Mouse (Mus musculus) adrenal gland, postnatal 25 days (tissue): ENCODE data around the gene Aplp1. TPM values are rescaled to one million over a fixed set of nuclear protein-coding genes. Genes with fewer than 3 reads are reported as not detected.

Source experiments
- DNase-seq: peaks from one replicate; pipeline ENCODE4 v3.0.0; 2021; ENCODE audit warnings: mixed read lengths
- total RNA-seq: library from RNA; stranded (reverse); gene quantifications from 2 replicates; pipeline ENCODE4 v1.2.3, GENCODE M21; 2021

The Aplp1 gene
- total RNA-seq, 1 experiment from 2014 or later, result 29.9 TPM

GRCm38 (mm10) chr7:30450241-30450640 lies 4.9 kb upstream of the Aplp1 start:
- DNase-seq, result no peak

- peak; percentile 56 for DNase-seq
Measured at GRCm38 (mm10) chr7:30444154-30444970, 973 bp downstream of the Aplp1 start.

GRCm38 (mm10) chr7:30443696-30444095 lies 1.6 kb downstream of the Aplp1 start:
- DNase-seq, result no peak

GRCm38 (mm10) chr7:30440697-30441096 lies 4.6 kb downstream of the Aplp1 start:
- DNase-seq, result peak; percentile 56

GRCm38 (mm10) chr7:30439734-30440133 lies 5.6 kb downstream of the Aplp1 start:
- DNase-seq, result no peak

GRCm38 (mm10) chr7:30436879-30437278 lies 8.5 kb downstream of the Aplp1 start:
- DNase-seq, result no peak

GRCm38 (mm10) chr7:30435156-30435555 lies 10.2 kb downstream of the Aplp1 start:
- DNase-seq, result no peak

- no peak for DNase-seq
Measured at GRCm38 (mm10) chr7:30434701-30435100, 10.6 kb downstream of the Aplp1 start.

GRCm38 (mm10) chr7:30434238-30434637 lies 11.1 kb downstream of the Aplp1 start:
- DNase-seq, result peak; percentile 73

- DNase-seq, result peak; percentile 56
Measured at GRCm38 (mm10) chr7:30431793-30432192, 13.5 kb downstream of the Aplp1 start.

GRCm38 (mm10) chr7:30430191-30430590 lies 15.1 kb downstream of the Aplp1 start:
- DNase-seq, result no peak

- DNase-seq, result no peak
Measured at GRCm38 (mm10) chr7:30429327-30429726, 16.0 kb downstream of the Aplp1 start.

- no peak for DNase-seq
Measured at GRCm38 (mm10) chr7:30423071-30423641, 22.2 kb downstream of the Aplp1 start.

GRCm38 (mm10) chr7:30422560-30422959 lies 22.8 kb downstream of the Aplp1 start:
- DNase-seq, result no peak

- DNase-seq, result peak; percentile 90
Measured at GRCm38 (mm10) chr7:30421890-30422435, 23.4 kb downstream of the Aplp1 start.

GRCm38 (mm10) chr7:30421175-30421889 lies 24.0 kb downstream of the Aplp1 start, which contains the start of gene Nfkbid:
Gene Nfkbid, plus strand, starts transcription at chr7:30421732.
- DNase-seq, result peak; percentile 78

- no peak for DNase-seq
Measured at GRCm38 (mm10) chr7:30420673-30421072, 24.7 kb downstream of the Aplp1 start.

- DNase-seq, result no peak
Measured at GRCm38 (mm10) chr7:30419561-30420499, 25.5 kb downstream of the Aplp1 start, which contains the start of gene Hcst. Gene Hcst, minus strand, starts transcription at chr7:30419854.

- DNase-seq, result no peak
Measured at GRCm38 (mm10) chr7:30417856-30418255, 27.5 kb downstream of the Aplp1 start.

GRCm38 (mm10) chr7:30413596-30413995 lies 31.7 kb downstream of the Aplp1 start, which contains the start of gene Tyrobp:
Gene Tyrobp, plus strand, starts transcription at chr7:30413760.
- DNase-seq, result no peak

- no peak for DNase-seq
Measured at GRCm38 (mm10) chr7:30412735-30413147, 32.6 kb downstream of the Aplp1 start.
